Mouse (Mus musculus) lung, adult 2 months (tissue): ENCODE measurements at regions not wholly inside any gene's neighbourhood (a gene's known extent, or its start where the extent isn't known, plus 50 kb on each side); places are given as distances from the start of the nearest gene placed in this dataset.

Experiments
- CTCF ChIP-seq: fragments of 200-500 bp; IDR thresholded peaks from 2 replicates; pipeline ENCODE4 v1.5.1; 2011; ENCODE audit warnings: mild to moderate bottlenecking, low read length, control low read depth; ENCODE audit not compliant: insufficient read depth
- POLR2A ChIP-seq: fragments of 200-500 bp; IDR thresholded peaks from 2 replicates; pipeline ENCODE4 v1.6.1; 2011; ENCODE audit warnings: low read depth, mild to moderate bottlenecking, control low read depth, low read length, borderline replicate concordance; ENCODE audit errors: extremely low read depth

DNA sequence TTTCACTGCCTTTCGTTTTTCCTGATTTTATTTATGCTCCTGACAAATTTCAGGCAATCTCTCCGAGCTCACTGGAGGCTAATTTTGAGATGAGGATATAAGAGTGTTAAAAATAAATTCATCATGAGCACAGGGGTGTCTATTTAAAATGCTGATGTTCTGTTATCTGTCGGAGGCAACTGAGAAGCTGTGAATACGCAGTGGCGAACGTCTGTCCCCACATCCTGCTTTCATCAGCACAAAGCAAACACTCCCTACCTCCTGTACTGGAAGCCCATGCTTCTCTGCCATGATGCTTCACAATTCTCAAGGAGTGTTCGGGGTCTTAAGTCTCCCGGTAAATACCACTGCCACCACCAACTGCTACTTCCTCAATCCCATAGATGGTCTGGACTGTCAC, 526.9 kb downstream of the Pdcd6ip start:
- TF ChIP-seq CTCF: no peak
- no peak for TF ChIP-seq POLR2A
